Mouse (Mus musculus) lung, embryonic 14.5 days (tissue): Measurements from ENCODE around the gene Mael. TPM values are rescaled to one million over a fixed set of nuclear protein-coding genes. Genes with fewer than 3 reads are reported as not detected.

ENCODE experiments used
- ATAC-seq: fragments of 200-750 bp; cut with Nextera tagmentation; 2 replicates; pipeline ENCODE4 v1.8.0; 2017; ENCODE audit warnings: mild to moderate bottlenecking, moderate TSS enrichment, moderate library complexity; ENCODE audit not compliant: insufficient read depth
- DNase-seq: peaks from one replicate; pipeline ENCODE4 v3.0.0-alpha.2; 2015
- H3K27ac ChIP-seq: fragments of 300-500 bp; sonication (generic); 2 replicates; pipeline ENCODE4 v1.5.1; 2014; ENCODE audit warnings: low read depth, mild to moderate bottlenecking, moderate library complexity
- H3K27me3 ChIP-seq: fragments of 300-500 bp; sonication (generic); 2 replicates; pipeline ENCODE4 v1.6.1; 2014; ENCODE audit warnings: low read length, control low read depth; ENCODE audit not compliant: insufficient read depth
- H3K36me3 ChIP-seq: fragments of 300-500 bp; sonication (generic); 2 replicates; pipeline ENCODE4 v1.6.1; 2014; ENCODE audit warnings: control low read depth; ENCODE audit not compliant: insufficient read depth
- H3K4me1 ChIP-seq: fragments of 300-500 bp; sonication (generic); 2 replicates; pipeline ENCODE4 v1.6.1; 2014; ENCODE audit warnings: antibody characterized with exemption, control low read depth; ENCODE audit not compliant: insufficient read depth
- H3K4me2 ChIP-seq: fragments of 300-500 bp; sonication (generic); 2 replicates; pipeline ENCODE4 v1.6.1; 2014; ENCODE audit warnings: mild to moderate bottlenecking
- H3K4me3 ChIP-seq: fragments of 300-500 bp; sonication (generic); 2 replicates; pipeline ENCODE4 v1.5.1; 2014; ENCODE audit warnings: low read depth, low read length
- H3K9ac ChIP-seq: fragments of 300-500 bp; sonication (generic); 2 replicates; pipeline ENCODE4 v1.6.1; 2014
- H3K9me3 ChIP-seq: fragments of 300-500 bp; sonication (generic); 2 replicates; pipeline ENCODE4 v1.6.1; 2016; ENCODE audit warnings: low read depth, low read length, control low read depth
- CTCF ChIP-seq: IDR thresholded peaks from 2 replicates; pipeline ENCODE4 v1.5.1; 2016; ENCODE audit warnings: antibody characterized with exemption, low read depth
- WGBS: fragments of 180-500 bp; shearing (Covaris S2); extraction: QIAGEN DNeasy Blood & Tissue Kit; methylation state at CpG from one replicate; pipeline ENCODE4 v1.1.7; 2014; 5-methylcytosine and 5-hydroxymethylcytosine counted together
- polyA plus RNA-seq: library from polyadenylated mRNA; unstranded; fragments of >200 nt; fragmentation: Nextera tagmentation; extraction: Ambion mirVana; gene quantifications from 2 replicates; pipeline ENCODE4 v1.2.1, GENCODE M21; 2014

The Mael gene
- polyA plus RNA-seq, 1 experiment from 2014 or later, result not detected

DNA sequence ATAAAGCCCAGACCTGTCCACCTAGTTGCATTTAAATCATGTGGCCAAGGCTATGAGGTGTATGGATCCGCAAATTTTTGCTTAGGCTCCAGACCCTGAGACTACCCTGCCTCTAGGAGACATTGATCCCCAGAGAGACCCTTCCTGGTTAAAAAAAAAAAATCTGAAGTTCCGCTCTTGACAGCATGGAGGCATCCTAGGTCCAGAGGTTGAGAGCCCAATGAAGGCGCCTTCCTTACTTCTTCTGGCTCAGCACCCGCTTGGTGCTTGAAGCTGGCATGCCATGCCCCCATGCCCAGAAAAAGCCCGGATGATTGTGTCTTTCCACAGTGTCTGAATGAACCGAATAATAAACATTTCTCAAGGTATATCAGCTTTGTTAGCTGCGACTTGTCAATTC is 57.0 kb downstream of the Mael start:
- no peaks in the 10 kb centered on the region for H3K27me3 ChIP-seq
- 84% methylated on average over 7 of the region's 7 CpGs for WGBS
- no peak overlapping the region for H3K9ac ChIP-seq
- ATAC-seq (no peak), DNase-seq (no peak)
- no peaks in the 10 kb centered on the region for H3K4me1 ChIP-seq
- no peak overlapping the region for H3K27ac ChIP-seq
- TF ChIP-seq CTCF, result no peak
- H3K9me3 ChIP-seq, result no peaks in the 10 kb centered on the region
- no peak overlapping the region for H3K4me3 ChIP-seq
- no peaks in the 10 kb centered on the region for H3K36me3 ChIP-seq
- no peak overlapping the region for H3K4me2 ChIP-seq

DNA sequence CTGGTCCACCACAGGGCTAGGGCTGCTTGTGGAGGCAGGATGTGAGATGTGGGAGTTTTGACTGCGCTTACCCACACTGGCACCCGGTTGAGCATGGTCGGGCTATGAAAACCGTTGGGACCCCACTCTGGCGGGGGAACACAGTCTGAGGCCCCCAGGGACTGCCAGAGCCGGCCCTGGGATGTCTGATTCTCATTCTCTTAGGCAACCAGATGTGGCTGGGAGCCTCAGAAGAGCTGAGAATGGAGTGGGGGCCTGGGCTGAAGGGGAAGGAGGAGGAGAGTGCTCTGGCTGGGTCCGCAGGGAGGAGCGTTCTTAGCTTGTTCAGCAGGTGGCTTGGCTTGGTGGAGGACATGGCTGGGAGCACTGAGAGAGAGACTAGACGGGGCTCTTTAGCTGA is 64.9 kb downstream of the Mael start:
- no peak overlapping the region for H3K4me3 ChIP-seq
- no peaks in the 10 kb centered on the region for H3K27me3 ChIP-seq
- TF ChIP-seq CTCF, result no peak
- no peak overlapping the region for H3K4me2 ChIP-seq
- no peak overlapping the region for H3K9ac ChIP-seq
- WGBS, result 75% methylated on average over 9 of the region's 9 CpGs
- ATAC-seq (no peak), DNase-seq (no peak)
- H3K4me1 ChIP-seq, result no peaks in the 10 kb centered on the region
- no peak overlapping the region for H3K27ac ChIP-seq
- no peaks in the 10 kb centered on the region for H3K9me3 ChIP-seq
- H3K36me3 ChIP-seq, result no peaks in the 10 kb centered on the region

- no peak for TF ChIP-seq CTCF
- 68% methylated on average over 3 of the region's 3 CpGs for WGBS
- no peaks in the 10 kb centered on the region for H3K9me3 ChIP-seq
- H3K27me3 ChIP-seq, result no peaks in the 10 kb centered on the region
- ATAC-seq (no peak), DNase-seq (no peak)
- no peak overlapping the region for H3K9ac ChIP-seq
- H3K4me3 ChIP-seq, result no peak overlapping the region
- H3K27ac ChIP-seq, result no peak overlapping the region
- no peak overlapping the region for H3K4me2 ChIP-seq
- H3K36me3 ChIP-seq, result no peaks in the 10 kb centered on the region
- no peaks in the 10 kb centered on the region for H3K4me1 ChIP-seq
Measured at GRCm38 (mm10) chr1:166172992-166173391, 65.6 kb downstream of the Mael start.

DNA sequence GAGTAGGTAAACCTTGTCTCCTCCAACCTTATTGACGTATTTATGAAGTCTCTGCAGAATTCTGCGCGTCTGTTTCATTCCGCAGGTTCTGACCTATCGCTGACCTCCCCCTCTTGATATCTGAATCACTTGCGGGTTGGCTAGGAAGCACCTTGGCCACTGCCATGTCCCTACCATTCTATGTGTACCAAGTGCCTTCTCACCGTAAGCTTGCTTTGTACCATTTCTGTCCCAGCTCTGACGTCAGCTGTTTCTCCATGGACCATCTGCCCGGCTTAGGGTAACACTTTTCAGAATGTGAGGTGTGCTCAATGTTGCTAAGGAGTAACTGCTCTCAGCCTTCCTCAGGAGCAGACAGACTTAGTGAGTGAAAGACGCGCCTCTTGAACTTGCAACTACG is 67.7 kb downstream of the Mael start:
- TF ChIP-seq CTCF, result no peak
- DNase-seq, result no peak
- Histone ChIP-seq H3K4me1 (no peaks in the 10 kb centered on the region), H3K4me2 (no peak overlapping the region), H3K9me3 (no peaks in the 10 kb centered on the region), H3K4me3 (no peak overlapping the region), H3K27me3 (no peaks in the 10 kb centered on the region), H3K9ac (no peak overlapping the region), H3K27ac (no peak overlapping the region), H3K36me3 (no peaks in the 10 kb centered on the region)
- WGBS, result 82% methylated on average over 12 of the region's 12 CpGs
- ATAC-seq, result no peak

GRCm38 (mm10) chr1:166169713-166170112 is 68.8 kb downstream of the Mael start:
- no peaks in the 10 kb centered on the region for H3K36me3 ChIP-seq
- DNase-seq (no peak), ATAC-seq (no peak)
- H3K9ac ChIP-seq, result no peak overlapping the region
- no peaks in the 10 kb centered on the region for H3K9me3 ChIP-seq
- H3K27ac ChIP-seq, result no peak overlapping the region
- H3K4me1 ChIP-seq, result no peaks in the 10 kb centered on the region
- no peaks in the 10 kb centered on the region for H3K27me3 ChIP-seq
- no peak overlapping the region for H3K4me2 ChIP-seq
- no peak overlapping the region for H3K4me3 ChIP-seq
- no peak for TF ChIP-seq CTCF
- 75% methylated on average over 7 of the region's 7 CpGs for WGBS

DNA sequence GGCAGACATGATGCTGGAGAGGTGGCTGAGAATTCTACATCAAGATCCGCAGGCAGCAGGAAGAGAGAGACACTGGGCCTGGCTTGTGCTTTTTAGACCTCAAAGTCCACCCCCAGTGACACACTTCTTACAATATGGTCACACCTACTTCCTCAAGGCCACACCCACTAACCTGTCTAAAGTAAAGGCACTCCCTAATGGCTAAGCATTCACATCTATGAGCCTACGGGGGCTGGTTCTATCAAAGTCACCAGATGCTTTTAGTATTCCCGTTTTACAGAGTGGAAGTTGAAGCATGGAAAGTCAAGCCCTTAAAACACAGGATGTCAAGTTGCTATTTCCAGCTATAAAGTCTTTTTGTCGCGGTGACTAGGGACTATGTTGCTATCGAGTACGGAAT is 70.5 kb downstream of the Mael start:
- ATAC-seq, result no peak
- TF ChIP-seq CTCF, result no peak
- WGBS, result 92% methylated on average over 7 of the region's 7 CpGs
- DNase-seq, result no peak
- H3K4me3 ChIP-seq, result no peak overlapping the region
- H3K9ac ChIP-seq, result no peak overlapping the region
- H3K27ac ChIP-seq, result no peak overlapping the region
- no peaks in the 10 kb centered on the region for H3K9me3 ChIP-seq
- no peaks in the 10 kb centered on the region for H3K4me1 ChIP-seq
- H3K4me2 ChIP-seq, result no peak overlapping the region
- H3K36me3 ChIP-seq, result no peaks in the 10 kb centered on the region
- H3K27me3 ChIP-seq, result no peaks in the 10 kb centered on the region

DNA sequence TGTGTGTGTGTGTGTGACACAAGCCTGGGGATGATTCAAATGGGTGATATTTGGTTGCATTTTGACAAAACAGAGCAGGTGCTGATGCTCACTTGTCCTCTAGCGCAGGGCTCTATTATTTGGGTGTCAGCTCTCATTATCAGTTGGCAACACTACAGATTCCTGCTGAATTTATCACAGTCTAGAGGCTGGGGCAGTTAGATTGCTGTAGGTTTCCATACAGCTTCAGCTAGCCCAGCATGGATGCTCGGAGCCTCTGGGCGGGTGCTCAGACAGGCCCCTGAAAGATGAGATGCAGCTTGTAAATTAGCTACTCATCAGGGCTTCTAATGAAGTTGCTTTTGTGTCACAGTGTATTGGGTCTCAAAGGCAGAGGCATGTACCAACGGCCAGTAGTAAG is 71.1 kb downstream of the Mael start:
- 81% methylated on average over 4 of the region's 4 CpGs for WGBS
- no peak overlapping the region for H3K4me2 ChIP-seq
- no peaks in the 10 kb centered on the region for H3K4me1 ChIP-seq
- H3K4me3 ChIP-seq, result no peak overlapping the region
- no peak for TF ChIP-seq CTCF
- DNase-seq (no peak), ATAC-seq (no peak)
- H3K27me3 ChIP-seq, result no peaks in the 10 kb centered on the region
- H3K36me3 ChIP-seq, result no peaks in the 10 kb centered on the region
- no peaks in the 10 kb centered on the region for H3K9me3 ChIP-seq
- no peak overlapping the region for H3K27ac ChIP-seq
- no peak overlapping the region for H3K9ac ChIP-seq

- no peaks in the 10 kb centered on the region for H3K27me3 ChIP-seq
- no peaks in the 10 kb centered on the region for H3K4me1 ChIP-seq
- no peaks in the 10 kb centered on the region for H3K9me3 ChIP-seq
- ATAC-seq (no peak), DNase-seq (no peak)
- no peak overlapping the region for H3K4me3 ChIP-seq
- no peak overlapping the region for H3K27ac ChIP-seq
- no peak overlapping the region for H3K9ac ChIP-seq
- no peak overlapping the region for H3K4me2 ChIP-seq
- H3K36me3 ChIP-seq, result no peaks in the 10 kb centered on the region
- no peak for TF ChIP-seq CTCF
- WGBS, result 89% methylated on average over 9 of the region's 9 CpGs
Measured at GRCm38 (mm10) chr1:166165159-166165558, 73.4 kb downstream of the Mael start.
